Mouse (Mus musculus) lung, postnatal 10 days (tissue): ENCODE measurements at regions not wholly inside any gene's neighbourhood (a gene's known extent, or its start where the extent isn't known, plus 50 kb on each side); places are given as distances from the start of the nearest gene placed in this dataset.

Experiments used
- DNase-seq: peaks from one replicate; pipeline ENCODE4 v3.0.0; 2021

DNA sequence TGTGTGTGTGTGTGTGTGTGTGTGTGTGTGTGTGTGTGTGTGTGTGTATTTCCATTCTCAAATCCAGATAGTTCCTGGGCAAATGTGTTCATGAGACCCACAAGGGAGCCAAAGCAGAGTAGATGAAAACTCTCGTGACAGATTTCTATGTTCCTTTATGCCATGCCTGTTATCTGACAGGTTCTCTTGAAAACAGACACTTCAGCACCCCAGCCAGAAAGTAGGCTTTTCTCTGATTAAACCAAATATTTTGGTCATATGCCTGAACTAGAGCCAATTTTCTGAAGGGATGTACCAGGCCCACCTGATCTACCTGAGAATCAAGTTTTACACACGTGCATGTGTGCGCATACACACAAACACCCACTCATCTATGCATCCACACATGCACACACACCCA lies 95.5 kb downstream of the Psat1 start:
- no peak for DNase-seq

GRCm38 (mm10) chr19:15850722-15851121 lies 96.4 kb downstream of the Psat1 start:
- no peak for DNase-seq

DNA sequence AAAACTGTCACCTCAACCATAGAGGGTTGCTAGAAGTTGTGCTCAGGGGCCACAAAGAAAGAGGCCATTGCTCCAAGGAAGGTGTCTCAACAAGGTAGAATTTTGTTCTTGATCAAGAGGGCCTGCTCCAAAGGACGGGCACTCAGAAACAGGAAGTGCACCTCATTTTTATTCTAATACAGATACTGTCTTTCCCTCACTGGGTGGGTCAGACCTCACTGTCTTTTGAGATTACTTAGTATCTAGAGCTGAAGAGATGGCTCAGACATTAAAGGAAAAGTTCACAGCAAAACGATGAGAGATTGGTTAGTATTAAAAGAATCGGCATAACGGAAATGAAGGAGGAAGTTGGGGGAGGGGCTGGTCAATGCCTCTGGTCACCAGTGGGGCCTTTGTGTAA lies 97.9 kb downstream of the Psat1 start:
- DNase-seq = no peak

DNA sequence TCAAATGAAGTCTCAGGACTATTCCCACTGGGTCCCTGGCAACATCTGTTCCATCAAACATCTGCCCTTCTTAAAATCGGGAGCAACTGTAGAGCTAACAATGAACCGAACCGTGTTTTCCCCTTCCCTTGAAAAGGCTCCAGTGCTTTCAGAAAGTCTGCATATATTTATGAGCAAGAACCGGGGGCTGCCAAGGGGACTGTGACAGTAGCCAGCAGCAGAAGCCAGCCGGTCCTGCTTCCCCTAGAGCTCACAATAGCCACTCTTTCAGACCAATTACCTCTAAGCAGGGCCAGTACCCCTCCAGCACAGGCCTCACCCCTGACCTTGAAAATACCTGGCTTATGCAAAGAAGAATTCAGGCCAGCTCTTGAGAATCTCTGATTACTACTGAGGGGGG lies 108.8 kb downstream of the Psat1 start:
- peak; percentile 13 for DNase-seq

DNA sequence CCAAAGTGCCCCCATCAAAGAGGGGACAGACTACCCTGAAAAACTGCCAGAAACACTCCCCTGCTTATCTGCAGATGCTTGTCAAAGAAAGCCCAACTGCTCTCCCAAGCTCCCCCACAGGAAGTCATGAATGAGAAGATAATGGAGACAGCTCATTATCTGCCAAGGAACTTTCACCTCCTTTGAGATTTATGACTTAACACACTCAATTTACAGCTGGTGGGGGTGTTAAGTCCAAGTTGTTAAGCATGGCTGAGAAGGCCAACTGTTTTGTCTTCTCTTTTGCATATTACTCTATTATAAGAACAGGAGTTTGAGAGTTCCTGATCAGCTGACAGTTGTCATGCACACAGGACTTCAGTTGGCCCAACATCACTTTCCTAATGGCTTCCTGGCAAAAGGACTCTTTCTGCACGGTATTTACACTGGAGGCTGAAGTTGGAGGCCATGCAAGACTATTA lies 109.4 kb downstream of the Psat1 start:
- peak; percentile 39 for DNase-seq

DNA sequence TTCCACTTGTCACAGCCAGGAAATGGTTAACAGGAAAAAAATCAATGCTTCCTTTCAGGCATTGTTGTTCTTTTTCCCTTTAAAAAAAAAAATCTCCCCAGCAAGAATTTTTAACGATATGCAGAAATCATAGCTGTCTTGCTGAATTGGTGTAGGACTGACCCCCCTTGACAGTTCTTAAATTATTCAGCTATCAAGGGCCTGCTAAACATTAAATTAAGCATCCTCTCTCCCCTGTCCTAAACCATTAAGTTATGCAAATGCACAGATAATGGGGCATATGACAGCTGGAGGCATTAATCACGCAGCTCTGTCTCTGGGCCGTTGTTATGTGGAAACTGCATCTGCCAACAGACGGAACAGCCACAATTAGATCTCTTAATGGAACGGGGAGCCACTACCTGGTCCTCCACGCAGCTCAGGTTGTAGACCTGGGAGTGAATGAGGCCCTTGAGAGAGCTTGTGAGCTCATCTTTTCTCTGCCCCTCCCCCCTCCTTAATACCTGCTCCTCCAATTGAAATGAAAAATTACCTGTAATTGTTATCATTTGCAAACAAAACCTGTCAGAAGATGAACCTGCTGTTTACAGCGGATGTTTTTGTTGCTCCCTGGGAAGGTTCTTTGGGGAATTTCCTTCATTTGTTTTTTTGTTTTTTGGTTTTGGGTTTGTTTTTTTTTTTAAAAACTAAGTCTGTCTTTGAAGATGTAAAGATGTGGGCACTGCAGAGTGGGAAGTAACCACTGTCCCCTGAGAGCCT lies 110.0 kb downstream of the Psat1 start:
- peak; percentile 6 for DNase-seq

GRCm38 (mm10) chr19:15836201-15836955 lies 110.8 kb downstream of the Psat1 start:
- no peak for DNase-seq

GRCm38 (mm10) chr19:15830385-15830784 lies 116.8 kb downstream of the Psat1 start:
- no peak for DNase-seq

DNA sequence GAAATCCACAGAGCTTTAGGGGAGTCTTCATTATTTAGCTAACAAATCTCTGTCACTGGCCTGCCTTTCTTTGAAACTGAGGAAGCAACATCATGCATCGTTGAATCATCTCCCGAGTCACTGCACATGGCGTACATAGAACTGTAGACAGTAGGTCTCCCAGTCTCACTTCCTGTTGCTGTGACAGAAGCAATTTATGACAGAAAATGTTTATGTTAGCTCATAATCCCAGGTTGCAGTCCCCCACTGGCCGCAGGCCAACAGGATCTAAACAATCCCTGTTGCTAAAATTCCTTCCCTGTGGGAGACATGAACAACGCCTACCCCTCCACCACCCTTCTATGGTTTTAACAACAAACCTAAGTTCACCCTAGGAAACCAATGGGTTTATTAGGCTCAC lies 118.0 kb downstream of the Psat1 start:
- peak; percentile 70 for DNase-seq

GRCm38 (mm10) chr19:15827990-15828705 lies 119.0 kb downstream of the Psat1 start:
- no peak for DNase-seq

GRCm38 (mm10) chr19:15827120-15827989 lies 119.8 kb downstream of the Psat1 start:
- no peak for DNase-seq

GRCm38 (mm10) chr19:15823688-15824371 lies 123.3 kb downstream of the Psat1 start:
- no peak for DNase-seq

DNA sequence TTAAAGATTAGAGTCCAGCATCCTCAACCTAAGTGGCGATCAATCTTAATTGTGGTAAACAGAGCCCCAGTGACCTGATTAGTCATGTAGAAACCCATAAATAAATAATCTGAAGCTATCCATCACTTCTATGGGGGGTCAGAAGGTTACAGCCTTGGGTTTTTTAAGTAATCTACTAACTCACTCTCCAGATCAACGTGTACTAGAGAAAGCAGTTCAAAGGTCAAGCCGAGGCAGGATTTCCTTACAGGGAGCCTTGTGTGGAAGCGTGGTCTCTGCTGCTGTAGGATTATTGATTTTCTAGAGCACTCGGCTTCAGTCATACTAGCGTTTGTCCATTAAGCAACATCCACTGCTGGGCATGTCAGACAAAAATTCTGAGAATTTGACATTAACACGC lies 127.1 kb downstream of the Psat1 start:
- no peak for DNase-seq

- no peak for DNase-seq
Observed at GRCm38 (mm10) chr19:15815166-15815565, 132.0 kb downstream of the Psat1 start.

DNA sequence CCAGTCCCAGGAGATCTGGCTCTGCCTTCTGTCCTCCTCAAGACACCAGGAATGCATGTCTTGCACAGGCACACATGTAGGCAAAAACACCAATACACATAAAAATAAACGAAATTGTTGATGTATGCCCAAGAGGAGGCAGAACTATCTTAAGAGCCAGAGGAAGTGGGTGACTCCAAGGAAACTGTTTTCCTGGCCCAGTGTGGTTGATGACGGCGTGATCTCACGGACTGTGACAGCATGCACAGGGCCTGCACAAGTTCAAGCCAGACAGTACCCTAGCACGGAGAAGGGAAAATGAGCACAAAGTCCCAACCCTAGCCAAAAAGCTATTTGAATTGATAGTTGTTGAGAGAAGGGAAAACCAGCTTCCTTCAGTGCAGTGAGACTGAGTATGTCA lies 138.1 kb downstream of the Psat1 start:
- no peak for DNase-seq

GRCm38 (mm10) chr19:15807681-15808080 lies 139.5 kb downstream of the Psat1 start:
- no peak for DNase-seq

GRCm38 (mm10) chr19:15803131-15803889 lies 143.8 kb downstream of the Psat1 start:
- no peak for DNase-seq

GRCm38 (mm10) chr19:15802641-15803040 lies 144.5 kb downstream of the Psat1 start:
- no peak for DNase-seq

- peak; percentile 89 for DNase-seq
Observed at GRCm38 (mm10) chr19:15801811-15802486, 145.2 kb downstream of the Psat1 start.

GRCm38 (mm10) chr19:15800856-15801706 lies 146.1 kb downstream of the Psat1 start:
- peak; percentile 47 for DNase-seq
